Mouse (Mus musculus) lung, postnatal 0 days (tissue): Measurements from ENCODE around the gene Lrmda. TPM values are rescaled to one million over a fixed set of nuclear protein-coding genes. Genes with fewer than 3 reads are reported as not detected.

Source experiments
- ATAC-seq: fragments of 200-750 bp; cut with Nextera tagmentation; 2 replicates; pipeline ENCODE4 v1.8.0; 2017; ENCODE audit warnings: moderate library complexity
- DNase-seq: peaks from one replicate; pipeline ENCODE4 v3.0.0-alpha.2; 2016; ENCODE audit warnings: low spot score
- H3K27ac ChIP-seq: fragments of 300-500 bp; sonication (generic); 2 replicates; pipeline ENCODE4 v1.5.1; 2014; ENCODE audit warnings: antibody characterized with exemption, mild to moderate bottlenecking, low read length, mixed read lengths
- H3K27me3 ChIP-seq: fragments of 300-500 bp; sonication (generic); replicated peaks from 2 replicates; pipeline ENCODE4 v1.6.1; 2014; ENCODE audit warnings: low read length, mixed read lengths; ENCODE audit not compliant: insufficient read depth
- H3K36me3 ChIP-seq: fragments of 300-500 bp; sonication (generic); 2 replicates; pipeline ENCODE4 v1.6.1; 2014; ENCODE audit warnings: low read length, mixed read lengths; ENCODE audit not compliant: insufficient read depth
- H3K4me1 ChIP-seq: fragments of 300-500 bp; sonication (generic); 2 replicates; pipeline ENCODE4 v1.6.1; 2014; ENCODE audit warnings: antibody characterized with exemption, low read depth, low read length, mixed read lengths; ENCODE audit not compliant: insufficient read depth
- H3K4me2 ChIP-seq: fragments of 300-500 bp; sonication (generic); replicated peaks from 2 replicates; pipeline ENCODE4 v1.6.1; 2014; ENCODE audit warnings: low read depth, mild to moderate bottlenecking, low read length, moderate library complexity, mixed read lengths
- H3K4me3 ChIP-seq: fragments of 300-500 bp; sonication (generic); 2 replicates; pipeline ENCODE4 v1.5.1; 2014; ENCODE audit warnings: low read depth, low read length
- H3K9ac ChIP-seq: fragments of 300-500 bp; sonication (generic); replicated peaks from 2 replicates; pipeline ENCODE4 v1.6.1; 2014; ENCODE audit warnings: low read depth, mild to moderate bottlenecking
- H3K9me3 ChIP-seq: fragments of 300-500 bp; sonication (generic); 2 replicates; pipeline ENCODE4 v1.6.1; 2016; ENCODE audit warnings: low read length, mixed read lengths
- CTCF ChIP-seq: IDR thresholded peaks from 2 replicates; pipeline ENCODE4 v1.5.1; 2016; ENCODE audit warnings: antibody characterized with exemption, mild to moderate bottlenecking
- EP300 ChIP-seq: IDR thresholded peaks from 2 replicates; pipeline ENCODE4 v1.6.1; 2016; ENCODE audit warnings: antibody characterized with exemption, mild to moderate bottlenecking, control low read depth
- WGBS: fragments of 180-500 bp; shearing (Covaris S2); extraction: QIAGEN DNeasy Blood & Tissue Kit; methylation state at CpG from one replicate; pipeline ENCODE4 v1.1.7; 2014; 5-methylcytosine and 5-hydroxymethylcytosine counted together
- polyA plus RNA-seq: library from polyadenylated mRNA; unstranded; fragments of >200 nt; fragmentation: Nextera tagmentation; extraction: Ambion mirVana; gene quantifications from 2 replicates; pipeline ENCODE4 v1.2.1, GENCODE M21; 2015

The Lrmda gene
- polyA plus RNA-seq, 1 experiment from 2014 or later: 0.86 TPM

DNA sequence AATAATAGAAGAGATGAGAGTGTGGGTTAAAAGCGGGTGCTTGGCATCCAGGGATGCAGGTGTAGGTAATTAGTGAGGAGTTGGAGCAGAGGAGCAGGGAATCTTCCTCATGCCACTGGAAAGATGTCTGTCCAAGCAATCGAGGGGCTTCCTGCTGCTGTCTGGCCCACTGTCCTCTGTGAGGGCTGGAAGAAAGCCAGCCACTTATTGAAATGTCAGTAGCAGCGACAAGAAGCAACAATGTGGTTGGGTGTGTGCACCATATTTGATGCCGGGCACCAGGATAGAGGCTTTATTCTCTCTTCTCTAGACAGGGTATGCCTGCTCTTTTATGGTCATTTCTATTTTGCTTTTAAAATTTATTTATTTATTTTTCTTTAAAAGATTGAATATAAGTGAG, 451.5 kb downstream of the Lrmda start:
- WGBS: 55% methylated on average over 4 of the region's 4 CpGs
- H3K9ac ChIP-seq: no peak overlapping the region

GRCm38 (mm10) chr14:22473451-22473850, 453.9 kb downstream of the Lrmda start:
- Histone ChIP-seq H3K27me3 (no peaks in the 10 kb centered on the region), H3K9ac (no peak overlapping the region), H3K4me1 (no peaks in the 10 kb centered on the region), H3K9me3 (no peaks in the 10 kb centered on the region), H3K36me3 (no peaks in the 10 kb centered on the region), H3K27ac (no peak overlapping the region), H3K4me3 (no peak overlapping the region), H3K4me2 (no peak overlapping the region)
- TF ChIP-seq CTCF (no peak), EP300 (no peak)
- 78% methylated on average over 7 of the region's 7 CpGs for WGBS
- DNase-seq (no peak), ATAC-seq (no peak)

More for the DNA sequence above, 451.5 kb downstream of the Lrmda start:
- no peak for ATAC-seq
- Histone ChIP-seq H3K4me3 (no peak overlapping the region), H3K27me3 (no peaks in the 10 kb centered on the region), H3K4me1 (no peaks in the 10 kb centered on the region), H3K27ac (no peak overlapping the region), H3K4me2 (no peak overlapping the region), H3K36me3 (no peaks in the 10 kb centered on the region), H3K9me3 (no peaks in the 10 kb centered on the region)
- TF ChIP-seq EP300: no peak
- TF ChIP-seq CTCF: no peak
- DNase-seq: no peak

- no peak overlapping the region for H3K4me2 ChIP-seq
- no peak overlapping the region for H3K27ac ChIP-seq
- ATAC-seq: no peak
- no peaks in the 10 kb centered on the region for H3K36me3 ChIP-seq
- DNase-seq: no peak
- no peaks in the 10 kb centered on the region for H3K27me3 ChIP-seq
- H3K4me1 ChIP-seq: no peaks in the 10 kb centered on the region
- no peaks in the 10 kb centered on the region for H3K9me3 ChIP-seq
- H3K9ac ChIP-seq: no peak overlapping the region
- no peak overlapping the region for H3K4me3 ChIP-seq
- WGBS: 77% methylated on average over 6 of the region's 6 CpGs
- no peak for TF ChIP-seq EP300
- no peak for TF ChIP-seq CTCF
Measured at GRCm38 (mm10) chr14:22473991-22474390, 454.5 kb downstream of the Lrmda start.

DNA sequence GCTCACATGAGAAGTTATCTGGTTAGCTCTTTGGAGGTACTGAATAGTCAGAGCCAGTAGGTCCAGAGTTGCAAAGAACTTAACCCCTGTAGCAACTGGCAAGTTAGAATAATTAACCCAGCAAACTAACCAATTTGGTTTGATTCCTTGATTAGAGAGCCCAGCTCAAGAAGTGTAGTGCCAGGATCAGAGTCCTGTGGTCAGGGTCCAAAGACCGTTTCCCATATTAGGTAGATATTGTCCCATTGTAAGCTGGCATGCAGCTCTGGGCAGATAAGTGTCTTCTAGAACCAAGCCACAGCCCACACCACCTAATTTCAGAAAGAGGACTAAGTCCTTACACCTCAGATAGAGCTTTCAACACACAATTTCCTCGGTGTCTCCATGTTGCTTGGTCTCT, 473.8 kb downstream of the Lrmda start:
- Histone ChIP-seq H3K4me3 (no peak overlapping the region), H3K27me3 (no peaks in the 10 kb centered on the region), H3K36me3 (no peaks in the 10 kb centered on the region), H3K9ac (no peak overlapping the region), H3K9me3 (no peaks in the 10 kb centered on the region), H3K4me2 (no peak overlapping the region), H3K27ac (no peak overlapping the region), H3K4me1 (no peaks in the 10 kb centered on the region)
- DNase-seq: no peak
- WGBS: 88% methylated on average over 2 of the region's 2 CpGs
- no peak for ATAC-seq
- no peak for TF ChIP-seq CTCF

- TF ChIP-seq CTCF (no peak), EP300 (no peak)
- H3K9ac ChIP-seq: no peak overlapping the region
- no peak overlapping the region for H3K4me2 ChIP-seq
- ATAC-seq: no peak
- no peak for DNase-seq
- H3K27ac ChIP-seq: no peak overlapping the region
- H3K9me3 ChIP-seq: no peaks in the 10 kb centered on the region
- H3K4me3 ChIP-seq: no peak overlapping the region
- no peaks in the 10 kb centered on the region for H3K4me1 ChIP-seq
- H3K27me3 ChIP-seq: no peaks in the 10 kb centered on the region
- H3K36me3 ChIP-seq: no peaks in the 10 kb centered on the region
Measured at GRCm38 (mm10) chr14:22494290-22494689, 474.8 kb downstream of the Lrmda start.

GRCm38 (mm10) chr14:22494866-22495265, 475.4 kb downstream of the Lrmda start:
- Histone ChIP-seq H3K4me2 (no peak overlapping the region), H3K9ac (no peak overlapping the region), H3K9me3 (no peaks in the 10 kb centered on the region), H3K36me3 (no peaks in the 10 kb centered on the region), H3K27ac (no peak overlapping the region), H3K4me3 (no peak overlapping the region), H3K27me3 (no peaks in the 10 kb centered on the region), H3K4me1 (no peaks in the 10 kb centered on the region)
- TF ChIP-seq CTCF (no peak), EP300 (no peak)
- WGBS: 36% methylated on average over 10 of the region's 10 CpGs
- ATAC-seq (peak; percentile 46), DNase-seq (no peak)

GRCm38 (mm10) chr14:22495286-22495685, 475.8 kb downstream of the Lrmda start:
- no peak overlapping the region for H3K4me3 ChIP-seq
- 51% methylated on average over 8 of the region's 8 CpGs for WGBS
- H3K36me3 ChIP-seq: no peaks in the 10 kb centered on the region
- no peak overlapping the region for H3K4me2 ChIP-seq
- H3K27me3 ChIP-seq: no peaks in the 10 kb centered on the region
- H3K27ac ChIP-seq: no peak overlapping the region
- H3K4me1 ChIP-seq: no peaks in the 10 kb centered on the region
- H3K9me3 ChIP-seq: no peaks in the 10 kb centered on the region
- no peak for DNase-seq
- TF ChIP-seq EP300: no peak
- TF ChIP-seq CTCF: no peak
- ATAC-seq: no peak
- no peak overlapping the region for H3K9ac ChIP-seq
